In genomic region chr11:11893769-11894168, GRCm38 (mm10) we compare ENCODE assay signal across 20 mouse cellular contexts. TPM values are rescaled to one million over a fixed set of nuclear protein-coding genes. Genes with fewer than 3 reads are reported as not detected.
DNase-seq lines count a peak whose midpoint lies in the region; ATAC-seq lines count a peak whose summit lies in the region.
"Had no signal": no experiment of that assay in that cellular context is flagged by ENCODE, and none has a peak within 500 bp of the region (broad histone marks: within the 10 kb centered on the region; RNA-seq: fewer than 3 reads in every experiment).

No protein-coding gene starts in this region.

- peaks cover 25% of the 10 kb centered on the region for H3K4me1 ChIP-seq in heart, embryonic 10.5 days
- H3K4me1 ChIP-seq in lung, embryonic 15.5 days = peaks cover 28% of the 10 kb centered on the region
- peaks cover 23% of the 10 kb centered on the region for H3K4me1 ChIP-seq in intestine, embryonic 16.5 days (ENCODE audit: control insufficient read depth, insufficient read depth, low read length)
- H3K4me1 ChIP-seq: embryonic facial prominence, embryonic 13.5 days had no signal

- WGBS in heart, embryonic 10.5 days = 74% methylated on average over 1 of the region's 1 CpGs
- 64% methylated on average over 1 of the region's 1 CpGs for WGBS in lung, embryonic 15.5 days
- 62% methylated on average over 1 of the region's 1 CpGs for WGBS in intestine, embryonic 16.5 days

- H3K36me3 ChIP-seq in heart, embryonic 10.5 days = no peaks in the 10 kb centered on the region
- H3K36me3 ChIP-seq in lung, embryonic 15.5 days = no peaks in the 10 kb centered on the region
- H3K36me3 ChIP-seq in intestine, embryonic 16.5 days (ENCODE audit: control insufficient read depth, insufficient read depth, low read length) = no peaks in the 10 kb centered on the region
- H3K36me3 ChIP-seq: embryonic facial prominence, embryonic 13.5 days; heart, embryonic 12.5 days; hindbrain, embryonic 12.5 days; kidney, embryonic 15.5 days had no signal

- H3K9ac ChIP-seq in lung, embryonic 15.5 days = no peak overlapping the region
- H3K9ac ChIP-seq in intestine, embryonic 16.5 days (ENCODE audit: low read depth, low read length) = no peak overlapping the region
- H3K9ac ChIP-seq: embryonic facial prominence, embryonic 13.5 days; forebrain, embryonic 13.5 days; heart, embryonic 12.5 days; hindbrain, embryonic 12.5 days; kidney, embryonic 15.5 days had no signal

- no peak overlapping the region for H3K4me2 ChIP-seq in lung, embryonic 15.5 days
- H3K4me2 ChIP-seq in intestine, embryonic 16.5 days (ENCODE audit: low read depth, low read length) = no peak overlapping the region
- H3K4me2 ChIP-seq: embryonic facial prominence, embryonic 13.5 days; forebrain, embryonic 13.5 days; heart, embryonic 12.5 days; hindbrain, embryonic 12.5 days; kidney, embryonic 15.5 days had no signal

- no peaks in the 10 kb centered on the region for H3K27me3 ChIP-seq in heart, embryonic 10.5 days (ENCODE audit: insufficient read depth, poor library complexity, severe bottlenecking)
- H3K27me3 ChIP-seq in lung, embryonic 15.5 days = no peaks in the 10 kb centered on the region
- no peaks in the 10 kb centered on the region for H3K27me3 ChIP-seq in intestine, embryonic 16.5 days (replicated peaks; ENCODE audit: control insufficient read depth, insufficient read depth, low read length)
- H3K27me3 ChIP-seq: embryonic facial prominence, embryonic 13.5 days; forebrain, embryonic 13.5 days; heart, embryonic 12.5 days; hindbrain, embryonic 12.5 days; kidney, embryonic 15.5 days had no signal

- ATAC-seq in lung, embryonic 15.5 days (ENCODE audit: borderline replicate concordance, extremely low read depth, low FRiP score, low TSS enrichment) = no peak
- ATAC-seq in intestine, embryonic 16.5 days = no peak
- ATAC-seq: forebrain, embryonic 13.5 days; midbrain, embryonic 16.5 days had no signal

- H3K27ac ChIP-seq in heart, embryonic 10.5 days = 0 out of 2 replicates have a peak overlapping the region, but pooled peaks have one; percentile 16
- peak overlapping the region; percentile 90 for H3K27ac ChIP-seq in lung, embryonic 15.5 days
- 0 out of 2 replicates have a peak overlapping the region, but pooled peaks have one; percentile 30 for H3K27ac ChIP-seq in intestine, embryonic 16.5 days (ENCODE audit: low read length)
- H3K27ac ChIP-seq: embryonic facial prominence, embryonic 13.5 days; forebrain, embryonic 13.5 days; hindbrain, embryonic 12.5 days; kidney, embryonic 15.5 days had no signal

- H3K4me3 ChIP-seq in heart, embryonic 10.5 days = no peak overlapping the region
- H3K4me3 ChIP-seq in lung, embryonic 15.5 days = no peak overlapping the region
- no peak overlapping the region for H3K4me3 ChIP-seq in intestine, embryonic 16.5 days (ENCODE audit: low read length)
- H3K4me3 ChIP-seq: embryonic facial prominence, embryonic 13.5 days; forebrain, embryonic 13.5 days; heart, embryonic 12.5 days; hindbrain, embryonic 12.5 days; kidney, embryonic 15.5 days had no signal

- H3K9me3 ChIP-seq in heart, embryonic 10.5 days = no peaks in the 10 kb centered on the region
- H3K9me3 ChIP-seq in lung, embryonic 15.5 days = no peaks in the 10 kb centered on the region
- no peaks in the 10 kb centered on the region for H3K9me3 ChIP-seq in intestine, embryonic 16.5 days (ENCODE audit: control insufficient read depth, low read length)
- H3K9me3 ChIP-seq: embryonic facial prominence, embryonic 13.5 days; forebrain, embryonic 13.5 days; hindbrain, embryonic 12.5 days; kidney, embryonic 15.5 days had no signal

- DNase-seq in heart, embryonic 10.5 days (ENCODE audit: low spot score) = no peak
- DNase-seq in heart, postnatal 4 days = no peak
- DNase-seq in lung, postnatal 10 days = no peak
- no peak for DNase-seq in right cerebral cortex, postnatal 14 days
- no peak for DNase-seq in adrenal gland, postnatal 14 days
- DNase-seq: cerebellum, adult 11-12 months; cerebellum, postnatal 14 days; gastrocnemius, postnatal 10 days; heart, postnatal 10 days; kidney, postnatal 4 days; lung, postnatal 36 days; right cerebral cortex, postnatal 4 days had no signal

RNA-seq across cellular contexts. Expression of gene Ddc, which starts 4.2 kb away (rescaled TPM):
- 34.5 and 42.8 TPM in 2 replicates for polyA plus RNA-seq in heart, embryonic 10.5 days (2016; fragmentation: Nextera tagmentation; extraction: Ambion mirVana)
- 10 to 100 TPM; 44.6 to 51.4 TPM for total RNA-seq in heart, postnatal 4 days (2021)
- 15.4 and 16.4 TPM in 2 replicates for polyA plus RNA-seq in lung, embryonic 15.5 days (2015; fragmentation: Nextera tagmentation; extraction: Ambion mirVana)
- 44.0 and 44.7 TPM in 2 replicates for polyA plus RNA-seq in intestine, embryonic 16.5 days (2015; fragmentation: Nextera tagmentation; extraction: Ambion mirVana)
- 66.4 and 68.7 TPM in 2 replicates for total RNA-seq in adrenal gland, postnatal 14 days (2021)

Comparison
In these comparisons a context has a peak if more than half of its experiments do, and no peak if none do; other contexts are left out.
1. H3K27ac ChIP-seq: peak in every context shown above with its lines; median percentile 90 in lung, embryonic 15.5 days; 30 in intestine, embryonic 16.5 days; 16 in heart, embryonic 10.5 days.